Mouse (Mus musculus): ENCODE data around the gene Neb.

- TF ChIP-seq CTCF (IDR thresholded peaks at IDR 0.05) (no peak), EP300 (IDR thresholded peaks at IDR 0.05) (no peak)
Measured at GRCm38 (mm10) chr2:52427383-52427782, 49.1 kb upstream of the Neb start.
